Mouse (Mus musculus) CH12.LX (cell line): ENCODE measurements around the gene Bcas1. TPM values are rescaled to one million over a fixed set of nuclear protein-coding genes. Genes with fewer than 3 reads are reported as not detected.

Experiments
- DNase-seq: peaks from one replicate; pipeline ENCODE4 v3.0.0-alpha.2; 2013; ENCODE audit errors: extremely low read depth
- H3K27ac ChIP-seq: 2 replicates; pipeline ENCODE4 v1.5.1; 2012; ENCODE audit warnings: low read depth, mild to moderate bottlenecking, control low read depth, moderate library complexity; ENCODE audit not compliant: insufficient read depth
- H3K27me3 ChIP-seq: replicated peaks from 2 replicates; pipeline ENCODE3; 2012; ENCODE audit warnings: inconsistent platforms
- H3K36me3 ChIP-seq, 2 experiments: replicated peaks in 1 of 2; 2 replicates each; pipeline versions ENCODE3 to v1.6.1; 2012; ENCODE audit warnings: inconsistent platforms in 1 of 2, low read length in 1 of 2, mild to moderate bottlenecking in 1 of 2, mixed read lengths in 1 of 2, moderate library complexity in 1 of 2; ENCODE audit not compliant: control insufficient read depth in 1 of 2, insufficient read depth in 1 of 2
- H3K4me1 ChIP-seq, 2 experiments: 2 replicates each; pipeline ENCODE4 v1.6.1; 2012; ENCODE audit warnings: inconsistent platforms in 1 of 2, moderate library complexity in 1 of 2; ENCODE audit not compliant: insufficient read depth in 2 of 2, control insufficient read depth in 1 of 2
- H3K4me2 ChIP-seq: 2 replicates; pipeline ENCODE4 v1.6.1; 2012; ENCODE audit warnings: low read depth, mild to moderate bottlenecking, control low read depth; ENCODE audit not compliant: poor library complexity, insufficient read depth, severe bottlenecking
- H3K4me3 ChIP-seq, 3 experiments: fragments of 150-350 bp in 1 of 3; sonication (generic) in 1 of 3; replicated peaks in 1 of 3; 2 replicates each; pipeline versions ENCODE3 to v1.5.1; 2011 to 2012; ENCODE audit warnings: low read depth in 2 of 3, low read length in 2 of 3, mild to moderate bottlenecking in 2 of 3, moderate library complexity in 2 of 3, control low read depth in 1 of 3, improper control_type of control experiment in 1 of 3, inconsistent platforms in 1 of 3, mixed read lengths in 1 of 3; ENCODE audit not compliant: poor library complexity in 1 of 3
- H3K79me2 ChIP-seq: replicated peaks from 2 replicates; pipeline ENCODE4 v1.6.1; 2012; ENCODE audit warnings: mild to moderate bottlenecking, moderate library complexity; ENCODE audit not compliant: control insufficient read depth, poor library complexity, insufficient read depth, severe bottlenecking; ENCODE audit errors: extremely low read depth
- H3K9ac ChIP-seq: 2 replicates; pipeline ENCODE4 v1.6.1; 2012; ENCODE audit warnings: low read depth, mild to moderate bottlenecking, control low read depth, moderate library complexity; ENCODE audit not compliant: insufficient read depth
- H3K9me3 ChIP-seq: replicated peaks from 2 replicates; pipeline ENCODE3; 2012; ENCODE audit warnings: low read length, inconsistent platforms, mixed read lengths
- CHD2 ChIP-seq: IDR thresholded peaks from 2 replicates; pipeline ENCODE4 v1.6.1; 2011; ENCODE audit warnings: low read length, improper control_type of control experiment
- CTCF ChIP-seq, 2 experiments: IDR thresholded peaks in 1 of 2; conservative IDR thresholded peaks in 1 of 2; 2 replicates each; pipeline ENCODE4 v1.5.1; 2011 to 2012; ENCODE audit warnings: low read depth in 2 of 2, low read length in 2 of 2, improper control_type of control experiment in 1 of 2, inconsistent platforms in 1 of 2, mild to moderate bottlenecking in 1 of 2, moderate library complexity in 1 of 2
- E2F4 ChIP-seq: IDR thresholded peaks from 2 replicates; pipeline ENCODE4 v1.6.1; 2011; ENCODE audit warnings: low read depth, low read length, improper control_type of control experiment; ENCODE audit not compliant: insufficient replicate concordance
- EP300 ChIP-seq: IDR thresholded peaks from 2 replicates; pipeline ENCODE4 v1.6.1; 2011; ENCODE audit warnings: low read length, improper control_type of control experiment
- IRF4 ChIP-seq: IDR thresholded peaks from 2 replicates; pipeline ENCODE4 v1.6.1; 2014; ENCODE audit warnings: low read depth, mild to moderate bottlenecking, inconsistent platforms, low read length, improper control_type of control experiment
- JUND ChIP-seq: conservative IDR thresholded peaks from 2 replicates; pipeline ENCODE4 v1.6.1; 2011; ENCODE audit warnings: low read depth, low read length, improper control_type of control experiment
- MEF2A ChIP-seq: IDR thresholded peaks from 2 replicates; pipeline ENCODE4 v1.6.1; 2014; ENCODE audit warnings: low read depth, mild to moderate bottlenecking, inconsistent platforms, low read length, improper control_type of control experiment, borderline replicate concordance
- NELFE ChIP-seq: IDR thresholded peaks from 2 replicates; pipeline ENCODE4 v1.6.1; 2011; ENCODE audit warnings: low read depth, low read length, improper control_type of control experiment
- POLR2A ChIP-seq: IDR thresholded peaks from 2 replicates; pipeline ENCODE4 v1.6.1; 2011; ENCODE audit warnings: low read depth, mild to moderate bottlenecking, improper control_type of control experiment, low read length
- RAD21 ChIP-seq: IDR thresholded peaks from 2 replicates; pipeline ENCODE4 v1.6.1; 2011; ENCODE audit warnings: low read depth, mild to moderate bottlenecking, low read length, improper control_type of control experiment, moderate library complexity
- UBTF ChIP-seq: IDR thresholded peaks from 2 replicates; pipeline ENCODE4 v1.6.1; 2012; ENCODE audit warnings: low read depth, mild to moderate bottlenecking, inconsistent platforms, low read length, improper control_type of control experiment, moderate library complexity
- USF2 ChIP-seq: conservative IDR thresholded peaks from 2 replicates; pipeline ENCODE4 v1.6.1; 2011; ENCODE audit warnings: low read depth, low read length, improper control_type of control experiment
- ZC3H11A ChIP-seq: IDR thresholded peaks from 2 replicates; pipeline ENCODE4 v1.6.1; 2012; ENCODE audit warnings: low read depth, mild to moderate bottlenecking, inconsistent platforms, low read length, improper control_type of control experiment
- ZKSCAN1 ChIP-seq: IDR thresholded peaks from 2 replicates; pipeline ENCODE4 v1.6.1; 2012; ENCODE audit warnings: low read depth, inconsistent platforms, low read length, improper control_type of control experiment, borderline replicate concordance
- ZMIZ1 ChIP-seq: IDR thresholded peaks from 2 replicates; pipeline ENCODE4 v1.6.1; 2012; ENCODE audit warnings: low read depth, mild to moderate bottlenecking, inconsistent platforms, low read length, improper control_type of control experiment
- dilution Hi-C: fragments of 300-500 bp; cut with MboI; formaldehyde crosslinking; loops from 2 replicates; pipeline ENCODE4 v1.14.3; 2020; ENCODE audit warnings: low sequenced_read_pairs; ENCODE audit not compliant: extremely low pct_unique_long_range_greater_than_20kb, extremely low pct_ligation_motif_present
- in situ Hi-C: fragments of 300-500 bp; cut with MboI; formaldehyde crosslinking; loops from 3 replicates; pipeline ENCODE4 v1.14.3; 2019; ENCODE audit warnings: low sequenced_read_pairs, low pct_ligation_motif_present, low pct_unique_long_range_greater_than_20kb, mixed read lengths
- polyA plus RNA-seq: library from polyadenylated mRNA; unstranded; fragments of >175 nt; gene quantifications from 2 replicates; pipeline ENCODE4 v1.2.1, GENCODE M21; 2012; ENCODE audit warnings: low read depth; ENCODE audit not compliant: insufficient read length
- total RNA-seq, 2 experiments: library from RNA; depleted of rRNA; stranded (reverse); fragments of 300-350 nt in 1 of 2; fragments of >200 nt in 1 of 2; gene quantifications; 2 replicates each; pipeline ENCODE4 v1.2.3; 2012 to 2014

Bcas1 gene
- total and polyA plus RNA-seq, 3 experiments, result 0.17 TPM; not detected in 2

DNA sequence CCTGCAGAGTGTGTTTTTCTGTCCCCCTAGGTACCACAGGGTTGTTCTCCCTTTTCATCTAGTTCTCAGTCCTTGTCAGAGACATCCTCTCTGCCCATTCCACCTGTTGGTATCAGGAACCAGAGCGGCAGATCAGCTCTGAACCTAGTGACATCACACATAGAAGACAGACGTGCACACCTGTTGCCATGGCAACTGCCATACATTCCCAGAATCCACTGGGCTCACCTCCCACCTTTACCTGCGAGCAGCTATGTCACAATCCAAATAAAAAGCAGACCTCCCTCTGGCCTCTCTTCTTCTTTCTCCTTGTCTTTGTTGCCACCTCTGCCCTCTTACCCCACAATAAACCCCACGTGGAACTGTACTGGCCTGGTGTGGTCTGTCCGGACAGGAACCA is 42.9 kb upstream of the Bcas1 start:
- in situ Hi-C loops, result no loop called here
- H3K4me2 ChIP-seq, result no peak overlapping the region
- H3K36me3 ChIP-seq, result no peaks in the 10 kb centered on the region
- no peak for DNase-seq
- dilution Hi-C loops, result no loop called here
- no peaks in the 10 kb centered on the region; a peak in 1 of 4 replicates for H3K4me1 ChIP-seq
- H3K9ac ChIP-seq, result no peak overlapping the region
- no peak for TF ChIP-seq MEF2A
- H3K79me2 ChIP-seq, result no peaks in the 10 kb centered on the region
- H3K4me3 ChIP-seq, result no peak overlapping the region
- H3K27ac ChIP-seq, result no peak overlapping the region
- H3K9me3 ChIP-seq, result peaks cover 4% of the 10 kb centered on the region
- H3K27me3 ChIP-seq, result peaks cover 55% of the 10 kb centered on the region

DNA sequence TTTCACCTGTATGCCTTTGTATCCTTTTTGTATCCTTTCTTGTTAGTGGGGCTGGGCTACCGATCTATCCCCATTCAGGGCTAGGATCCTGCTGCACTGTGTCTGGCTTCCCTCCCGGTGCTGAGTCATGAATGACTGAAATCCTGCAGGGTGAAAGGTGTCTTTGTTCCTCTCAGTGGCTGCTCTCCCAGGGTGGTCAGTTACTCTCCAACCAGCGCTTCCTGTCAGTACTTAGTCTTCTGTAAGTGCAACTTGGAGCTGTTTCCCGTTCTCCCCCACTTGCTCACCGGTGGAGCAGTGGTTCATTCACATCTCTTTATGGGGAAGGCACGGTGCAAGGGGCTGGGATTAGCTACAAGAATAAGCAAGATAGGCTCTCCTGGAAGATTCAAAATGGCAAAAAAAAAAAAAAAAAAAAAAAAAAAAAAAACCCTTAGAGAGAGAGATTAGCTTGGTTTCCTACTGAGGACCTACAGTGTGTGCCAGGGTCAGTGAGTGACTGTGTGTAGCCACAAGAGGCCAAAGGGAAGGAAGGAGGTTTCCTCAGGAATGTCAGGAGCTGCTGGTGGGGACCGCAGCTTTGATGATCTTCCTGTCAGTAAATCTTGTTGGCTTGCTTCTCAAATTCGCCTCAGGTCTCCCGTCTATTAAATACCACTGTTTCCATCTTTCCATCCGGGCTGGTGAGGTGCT is 42.1 kb upstream of the Bcas1 start:
- no peak overlapping the region for H3K4me3 ChIP-seq
- in situ Hi-C loops (no loop called here), dilution Hi-C loops (no loop called here)
- no peak overlapping the region for H3K27ac ChIP-seq
- no peak overlapping the region for H3K9ac ChIP-seq
- TF ChIP-seq E2F4 (no peak), ZC3H11A (no peak), NELFE (no peak), CTCF (conservative IDR thresholded peaks at IDR 0.05 in 1 of 2, IDR thresholded peaks at IDR 0.05 in 1 of 2; ENCODE audit: low read depth in 2 of 2, low read length in 2 of 2) (no peak), USF2 (no peak), ZMIZ1 (no peak), JUND (no peak), CHD2 (no peak), UBTF (no peak), EP300 (no peak), POLR2A (no peak), ZKSCAN1 (no peak), RAD21 (no peak)
- H3K27me3 ChIP-seq, result peaks cover 55% of the 10 kb centered on the region
- H3K4me1 ChIP-seq, result no peaks in the 10 kb centered on the region; a peak in 1 of 4 replicates
- H3K9me3 ChIP-seq, result peaks cover 4% of the 10 kb centered on the region
- no peak for DNase-seq
- no peaks in the 10 kb centered on the region for H3K79me2 ChIP-seq
- H3K36me3 ChIP-seq, result no peaks in the 10 kb centered on the region
- no peak overlapping the region for H3K4me2 ChIP-seq

DNA sequence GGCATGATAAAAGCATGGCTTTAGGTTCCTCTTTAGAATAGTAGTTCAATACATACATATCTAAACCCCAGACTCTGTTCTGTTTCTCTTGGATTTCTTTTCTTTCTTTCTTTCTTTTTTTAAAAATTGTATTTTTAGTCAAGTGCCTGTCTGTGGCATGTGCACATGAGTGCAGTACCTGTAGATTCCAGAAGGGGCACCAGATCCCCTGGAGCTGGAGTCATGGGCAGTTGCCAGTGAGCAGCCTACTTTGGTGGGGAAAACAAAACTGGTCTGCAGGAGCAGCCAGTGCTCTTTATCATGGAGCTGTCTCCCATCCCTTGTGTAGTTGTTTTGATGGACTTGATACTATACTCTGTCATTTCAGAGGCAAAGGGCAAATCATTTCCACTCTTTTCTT is 40.4 kb upstream of the Bcas1 start:
- Histone ChIP-seq H3K4me2 (no peak overlapping the region), H3K4me1 (no peaks in the 10 kb centered on the region; a peak in 1 of 4 replicates), H3K27ac (no peak overlapping the region), H3K9me3 (no peaks in the 10 kb centered on the region), H3K4me3 (no peak overlapping the region), H3K79me2 (no peaks in the 10 kb centered on the region), H3K9ac (no peak overlapping the region), H3K36me3 (no peaks in the 10 kb centered on the region), H3K27me3 (peaks cover 54% of the 10 kb centered on the region)
- in situ Hi-C loops (no loop called here), dilution Hi-C loops (no loop called here)
- TF ChIP-seq CTCF (conservative IDR thresholded peaks at IDR 0.05 in 1 of 2, IDR thresholded peaks at IDR 0.05 in 1 of 2; ENCODE audit: low read depth in 2 of 2, low read length in 2 of 2) (peak; percentile 21 to 41; a peak in 2 of 4 replicates), IRF4 (no peak), JUND (no peak)
- DNase-seq, result peak; percentile 20
